Mouse (Mus musculus) layer of hippocampus, adult 2 months (tissue): ENCODE measurements around the gene Zfp960. TPM values are rescaled to one million over a fixed set of nuclear protein-coding genes. Genes with fewer than 3 reads are reported as not detected.
"Not testable (repeated sequence)": the region's sequence is repeated elsewhere in the genome, so short reads cannot be mapped to it uniquely, and the experiment has no call there.

Experiments used
- DNase-seq, 2 experiments: peaks; one replicate each; pipeline ENCODE4 v3.0.0; 2022; ENCODE audit warnings: low spot score in 2 of 2
- H3K27ac ChIP-seq: fragments of 200-600 bp; 2 replicates; pipeline ENCODE4 v1.8.1; 2022
- H3K4me3 ChIP-seq: fragments of 200-600 bp; 2 replicates; pipeline ENCODE4 v1.8.1; 2022; ENCODE audit warnings: mild to moderate bottlenecking
- long read RNA-seq, 2 experiments: library from polyadenylated mRNA; stranded (forward); transcript quantifications; one replicate each; pipeline ENCODE4 v2.0.0; 2021; ENCODE audit warnings: borderline mapping rate in 2 of 2
- total RNA-seq, 2 experiments: library from RNA; stranded (reverse); gene quantifications; 2 replicates each; pipeline ENCODE4 v1.2.3; 2021

Zfp960 gene
- 1 to 10 TPM; 7.4 to 8.5 TPM for total RNA-seq
- long read RNA-seq, experiment 1, partial matches to known transcripts: 0 of 1 reads
- long read RNA-seq, experiment 1, other reads (novel, unspliced or antisense): 1 of 1 reads
- long read RNA-seq, experiment 2, partial matches to known transcripts: 0 of 1 reads
- long read RNA-seq, experiment 2, other reads (novel, unspliced or antisense): 0 of 1 reads

DNA sequence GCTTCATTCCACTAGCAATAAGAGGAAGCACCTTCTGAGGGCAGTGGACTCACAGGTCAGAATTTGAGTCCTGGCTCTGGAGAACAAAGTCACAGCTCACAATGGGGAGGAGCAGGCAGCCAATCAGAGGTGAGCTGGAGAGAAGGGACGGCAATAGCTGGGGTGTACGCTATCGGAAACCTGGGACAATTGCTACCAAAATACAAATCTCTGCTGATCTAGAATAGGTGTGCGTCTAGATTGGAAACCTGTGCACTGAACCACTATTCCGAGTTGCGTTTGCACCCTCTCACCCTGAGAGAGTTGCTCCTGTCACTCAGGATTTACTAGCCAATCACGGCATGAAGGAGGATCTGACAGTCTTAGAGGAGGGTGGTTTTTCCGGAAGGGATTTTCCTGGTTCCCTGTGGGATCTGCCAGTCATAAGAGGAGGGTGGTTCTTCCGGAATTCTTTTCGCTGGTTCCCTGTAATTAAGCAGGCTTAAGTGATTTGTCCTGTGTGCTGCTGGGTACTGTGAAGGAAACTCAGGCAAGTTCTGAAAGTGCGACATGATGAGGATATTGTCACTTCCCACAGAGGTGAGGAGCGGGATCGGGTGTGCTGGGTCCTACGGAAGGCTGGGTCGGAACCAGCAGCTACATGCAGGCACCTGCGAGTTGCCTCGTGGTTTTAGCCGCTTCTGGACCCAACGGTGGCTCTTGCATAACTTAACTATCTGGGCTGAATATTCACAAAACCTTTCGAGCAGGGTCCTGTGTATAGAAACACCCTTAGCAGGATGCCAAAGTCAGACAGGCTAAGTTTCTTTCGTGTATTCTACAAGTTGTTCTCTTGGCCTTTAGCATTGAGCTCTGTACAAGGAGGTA is at the start of gene Zfp960:
Zfp960 (plus strand) TSS at position 486 of the 867 bp plus-strand sequence.
- peak; percentile 82 to 95 for DNase-seq
- Histone ChIP-seq H3K27ac (peak within 1 kb of the TSS; percentile 75), H3K4me3 (peak within 1 kb of the TSS; percentile 67)

DNA sequence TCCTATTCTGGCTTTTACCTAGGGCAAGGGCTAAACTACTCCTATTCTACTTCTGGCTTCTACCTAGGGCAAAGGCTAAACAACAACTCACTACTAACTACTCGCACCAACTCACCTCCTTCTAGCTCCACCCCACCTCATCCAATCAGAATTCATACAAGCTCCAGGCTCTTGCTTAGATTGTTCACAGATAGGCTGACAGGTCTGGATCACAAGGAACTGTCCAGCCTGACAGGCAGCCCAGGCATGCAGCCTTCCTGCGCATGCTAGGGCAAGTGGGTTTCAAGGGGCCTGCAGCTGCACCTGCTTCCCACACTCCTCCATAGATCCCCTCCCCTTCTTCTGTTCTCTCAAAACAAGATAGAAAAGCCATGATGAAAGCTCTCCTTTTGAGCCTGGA is 45.8 kb upstream of the Zfp960 start:
- H3K4me3 ChIP-seq, DNase-seq, H3K27ac ChIP-seq: not testable (repeated sequence)

DNA sequence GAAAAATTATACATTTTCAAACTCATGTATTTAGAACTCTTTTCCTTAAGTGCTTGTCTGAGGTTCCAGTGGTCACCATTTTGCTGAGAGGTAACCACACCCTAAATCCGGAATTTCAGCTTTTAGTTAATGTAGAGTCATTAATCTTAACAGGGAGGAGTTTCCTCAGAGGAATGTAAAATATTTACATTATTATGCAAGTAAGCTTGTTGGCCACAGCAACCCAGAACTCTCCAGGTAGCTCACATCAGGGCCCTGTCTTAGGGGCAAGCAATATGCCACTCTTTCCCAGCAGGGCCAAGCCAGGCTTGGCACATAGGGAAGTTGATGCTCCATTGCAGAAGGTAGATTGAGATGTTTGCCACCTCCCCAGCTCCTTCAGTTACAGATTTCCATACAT is 4.3 kb upstream of the Zfp960 start:
- not testable (repeated sequence) for H3K4me3 ChIP-seq, H3K27ac ChIP-seq, DNase-seq

DNA sequence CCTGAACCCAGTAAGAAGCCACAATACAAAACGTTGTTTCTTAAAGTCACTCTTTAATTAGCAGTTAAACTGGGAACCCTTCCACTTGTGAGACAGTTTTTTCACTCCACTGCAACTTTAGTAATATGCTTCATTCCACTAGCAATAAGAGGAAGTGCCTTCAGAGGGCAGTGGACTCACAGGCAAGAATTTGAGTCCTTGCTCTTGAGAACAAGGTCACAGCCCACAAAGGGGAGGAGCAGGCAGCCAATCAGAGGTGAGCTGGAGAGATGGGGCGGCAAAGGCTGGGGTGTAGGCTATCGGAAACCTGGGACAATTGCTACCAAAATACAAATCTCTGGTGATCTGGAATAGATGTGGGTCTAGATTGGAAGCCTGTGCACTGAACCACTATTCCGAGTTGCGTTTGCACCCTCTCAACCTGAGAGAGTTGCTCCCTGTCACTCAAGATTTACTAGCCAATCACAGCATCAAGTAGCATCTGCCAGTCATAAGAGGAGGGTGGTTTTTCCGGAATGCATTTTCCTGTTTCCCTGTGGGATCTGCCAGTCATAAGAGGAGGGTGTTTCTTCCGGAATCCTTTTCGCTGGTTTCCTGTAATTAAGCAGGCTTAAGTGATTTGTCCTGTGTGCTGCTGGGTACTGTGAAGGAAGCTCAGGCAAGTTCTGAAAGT is 57.1 kb downstream of the Zfp960 start, which contains the start of gene Zfp97:
Zfp97 (plus strand) TSS at position 586 of the 673 bp plus-strand sequence.
- not testable (repeated sequence) for H3K4me3 ChIP-seq, H3K27ac ChIP-seq, DNase-seq

Other genes starting within 250 kb of the Zfp960 start
- gene Zfp97, start 57.3 kb downstream of the Zfp960 start, total RNA-seq: 1 to 10 TPM; 3.9 to 6.6 TPM